Mouse (Mus musculus) CH12.LX (cell line): ENCODE results near the gene Gins1. TPM values are rescaled to one million over a fixed set of nuclear protein-coding genes. Genes with fewer than 3 reads are reported as not detected.
"Not testable (repeated sequence)": the region's sequence is repeated elsewhere in the genome, so short reads cannot be mapped to it uniquely, and the experiment has no call there.

Experiments
- DNase-seq: peaks from one replicate; pipeline ENCODE4 v3.0.0-alpha.2; 2013; ENCODE audit errors: extremely low read depth
- H3K27ac ChIP-seq: 2 replicates; pipeline ENCODE4 v1.5.1; 2012; ENCODE audit warnings: low read depth, mild to moderate bottlenecking, control low read depth, moderate library complexity; ENCODE audit not compliant: insufficient read depth
- H3K27me3 ChIP-seq: replicated peaks from 2 replicates; pipeline ENCODE3; 2012; ENCODE audit warnings: inconsistent platforms
- H3K36me3 ChIP-seq, 2 experiments: replicated peaks in 1 of 2; 2 replicates each; pipeline versions ENCODE3 to v1.6.1; 2012; ENCODE audit warnings: inconsistent platforms in 1 of 2, low read length in 1 of 2, mild to moderate bottlenecking in 1 of 2, mixed read lengths in 1 of 2, moderate library complexity in 1 of 2; ENCODE audit not compliant: control insufficient read depth in 1 of 2, insufficient read depth in 1 of 2
- H3K4me1 ChIP-seq, 2 experiments: 2 replicates each; pipeline ENCODE4 v1.6.1; 2012; ENCODE audit warnings: inconsistent platforms in 1 of 2, moderate library complexity in 1 of 2; ENCODE audit not compliant: insufficient read depth in 2 of 2, control insufficient read depth in 1 of 2
- H3K4me2 ChIP-seq: 2 replicates; pipeline ENCODE4 v1.6.1; 2012; ENCODE audit warnings: low read depth, mild to moderate bottlenecking, control low read depth; ENCODE audit not compliant: poor library complexity, insufficient read depth, severe bottlenecking
- H3K4me3 ChIP-seq, 3 experiments: fragments of 150-350 bp in 1 of 3; sonication (generic) in 1 of 3; replicated peaks in 1 of 3; 2 replicates each; pipeline versions ENCODE3 to v1.5.1; 2011 to 2012; ENCODE audit warnings: low read depth in 2 of 3, low read length in 2 of 3, mild to moderate bottlenecking in 2 of 3, moderate library complexity in 2 of 3, control low read depth in 1 of 3, improper control_type of control experiment in 1 of 3, inconsistent platforms in 1 of 3, mixed read lengths in 1 of 3; ENCODE audit not compliant: poor library complexity in 1 of 3
- H3K79me2 ChIP-seq: replicated peaks from 2 replicates; pipeline ENCODE4 v1.6.1; 2012; ENCODE audit warnings: mild to moderate bottlenecking, moderate library complexity; ENCODE audit not compliant: control insufficient read depth, poor library complexity, insufficient read depth, severe bottlenecking; ENCODE audit errors: extremely low read depth
- H3K9ac ChIP-seq: 2 replicates; pipeline ENCODE4 v1.6.1; 2012; ENCODE audit warnings: low read depth, mild to moderate bottlenecking, control low read depth, moderate library complexity; ENCODE audit not compliant: insufficient read depth
- H3K9me3 ChIP-seq: replicated peaks from 2 replicates; pipeline ENCODE3; 2012; ENCODE audit warnings: low read length, inconsistent platforms, mixed read lengths
- BHLHE40 ChIP-seq: IDR thresholded peaks from 2 replicates; pipeline ENCODE4 v1.6.1; 2011; ENCODE audit warnings: mild to moderate bottlenecking, low read depth, low read length, improper control_type of control experiment
- CHD1 ChIP-seq: IDR thresholded peaks from 2 replicates; pipeline ENCODE4 v1.6.1; 2012; ENCODE audit warnings: low read depth, low read length, improper control_type of control experiment, inconsistent platforms
- CTCF ChIP-seq, 2 experiments: IDR thresholded peaks in 1 of 2; conservative IDR thresholded peaks in 1 of 2; 2 replicates each; pipeline ENCODE4 v1.5.1; 2011 to 2012; ENCODE audit warnings: low read depth in 2 of 2, low read length in 2 of 2, improper control_type of control experiment in 1 of 2, inconsistent platforms in 1 of 2, mild to moderate bottlenecking in 1 of 2, moderate library complexity in 1 of 2
- E2F4 ChIP-seq: IDR thresholded peaks from 2 replicates; pipeline ENCODE4 v1.6.1; 2011; ENCODE audit warnings: low read depth, low read length, improper control_type of control experiment; ENCODE audit not compliant: insufficient replicate concordance
- ELF1 ChIP-seq: IDR thresholded peaks from 2 replicates; pipeline ENCODE4 v1.6.1; 2014; ENCODE audit warnings: low read depth, mild to moderate bottlenecking, inconsistent platforms, low read length, improper control_type of control experiment
- JUND ChIP-seq: conservative IDR thresholded peaks from 2 replicates; pipeline ENCODE4 v1.6.1; 2011; ENCODE audit warnings: low read depth, low read length, improper control_type of control experiment
- MAZ ChIP-seq: IDR thresholded peaks from 2 replicates; pipeline ENCODE4 v1.6.1; 2012; ENCODE audit warnings: low read depth, mild to moderate bottlenecking, inconsistent platforms, low read length, improper control_type of control experiment, moderate library complexity
- MEF2A ChIP-seq: IDR thresholded peaks from 2 replicates; pipeline ENCODE4 v1.6.1; 2014; ENCODE audit warnings: low read depth, mild to moderate bottlenecking, inconsistent platforms, low read length, improper control_type of control experiment, borderline replicate concordance
- MYC ChIP-seq: IDR thresholded peaks from 2 replicates; pipeline ENCODE4 v1.6.1; 2011; ENCODE audit warnings: low read depth, mild to moderate bottlenecking, improper control_type of control experiment, low read length
- NELFE ChIP-seq: IDR thresholded peaks from 2 replicates; pipeline ENCODE4 v1.6.1; 2011; ENCODE audit warnings: low read depth, low read length, improper control_type of control experiment
- NRF1 ChIP-seq: IDR thresholded peaks from 2 replicates; pipeline ENCODE4 v1.6.1; 2014; ENCODE audit warnings: low read depth, mild to moderate bottlenecking, inconsistent platforms, low read length, improper control_type of control experiment, moderate library complexity
- POLR2A ChIP-seq: IDR thresholded peaks from 2 replicates; pipeline ENCODE4 v1.6.1; 2011; ENCODE audit warnings: low read depth, mild to moderate bottlenecking, improper control_type of control experiment, low read length
- UBTF ChIP-seq: IDR thresholded peaks from 2 replicates; pipeline ENCODE4 v1.6.1; 2012; ENCODE audit warnings: low read depth, mild to moderate bottlenecking, inconsistent platforms, low read length, improper control_type of control experiment, moderate library complexity
- USF1 ChIP-seq: IDR thresholded peaks from 2 replicates; pipeline ENCODE4 v1.6.1; 2014; ENCODE audit warnings: low read depth, mild to moderate bottlenecking, inconsistent platforms, low read length, improper control_type of control experiment
- ZKSCAN1 ChIP-seq: IDR thresholded peaks from 2 replicates; pipeline ENCODE4 v1.6.1; 2012; ENCODE audit warnings: low read depth, inconsistent platforms, low read length, improper control_type of control experiment, borderline replicate concordance
- ZMIZ1 ChIP-seq: IDR thresholded peaks from 2 replicates; pipeline ENCODE4 v1.6.1; 2012; ENCODE audit warnings: low read depth, mild to moderate bottlenecking, inconsistent platforms, low read length, improper control_type of control experiment
- ZNF384 ChIP-seq: IDR thresholded peaks from 2 replicates; pipeline ENCODE4 v1.6.1; 2012; ENCODE audit warnings: low read depth, low read length, improper control_type of control experiment, inconsistent platforms
- dilution Hi-C: fragments of 300-500 bp; cut with MboI; formaldehyde crosslinking; loops from 2 replicates; pipeline ENCODE4 v1.14.3; 2020; ENCODE audit warnings: low sequenced_read_pairs; ENCODE audit not compliant: extremely low pct_unique_long_range_greater_than_20kb, extremely low pct_ligation_motif_present
- in situ Hi-C: fragments of 300-500 bp; cut with MboI; formaldehyde crosslinking; loops from 3 replicates; pipeline ENCODE4 v1.14.3; 2019; ENCODE audit warnings: low sequenced_read_pairs, low pct_ligation_motif_present, low pct_unique_long_range_greater_than_20kb, mixed read lengths
- polyA plus RNA-seq: library from polyadenylated mRNA; unstranded; fragments of >175 nt; gene quantifications from 2 replicates; pipeline ENCODE4 v1.2.1, GENCODE M21; 2012; ENCODE audit warnings: low read depth; ENCODE audit not compliant: insufficient read length
- total RNA-seq, 2 experiments: library from RNA; depleted of rRNA; stranded (reverse); fragments of 300-350 nt in 1 of 2; fragments of >200 nt in 1 of 2; gene quantifications; 2 replicates each; pipeline ENCODE4 v1.2.3; 2012 to 2014

The Gins1 gene
- total and polyA plus RNA-seq, 3 experiments, result 41.4 to 76.7 (median 65.9) TPM

DNA sequence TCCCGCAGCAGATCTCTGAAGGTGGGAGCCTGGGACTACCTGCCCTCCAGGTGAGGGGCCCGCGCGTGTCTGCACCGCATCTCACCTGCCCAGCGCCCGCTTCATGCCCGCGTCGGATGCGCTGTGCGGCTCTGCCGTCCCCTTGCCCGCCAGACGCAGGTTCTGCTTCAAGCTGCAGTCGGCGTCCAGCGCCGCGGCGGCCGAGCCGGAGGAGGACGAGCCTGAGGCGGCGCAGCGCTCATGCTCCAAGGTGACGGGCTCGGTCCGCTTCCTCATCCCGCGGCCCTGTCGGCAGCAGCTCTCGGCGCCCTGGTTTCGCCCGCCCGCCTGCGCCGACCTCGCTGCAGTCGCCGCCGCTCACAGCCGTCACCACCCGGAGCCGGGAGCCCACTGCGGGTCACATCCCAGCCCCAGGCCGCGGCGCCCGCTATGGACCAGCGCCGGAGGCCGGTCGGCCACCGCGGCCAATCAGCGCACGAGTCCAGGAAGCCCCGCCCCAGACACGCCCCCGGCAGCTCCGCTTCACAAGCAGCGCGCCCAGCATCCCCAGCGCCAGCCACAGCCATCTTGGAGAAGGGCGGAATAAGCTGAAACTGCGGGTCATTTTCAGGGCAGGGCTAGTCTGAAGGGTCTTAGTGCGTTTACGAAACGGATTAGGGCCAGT, 796 bp upstream of the Gins1 start, which contains the start of gene Abhd12 (continued):
- TF ChIP-seq ZKSCAN1, result no peak
- TF ChIP-seq MAZ, result peak; percentile 79
- peak; percentile 79; the same call in 1 of the 2 replicates for TF ChIP-seq MEF2A
- no peak for TF ChIP-seq BHLHE40
- peak; percentile 71 for TF ChIP-seq NRF1
- TF ChIP-seq MYC, result 0 out of 2 replicates have a peak, but pooled peaks have one; percentile 49
- TF ChIP-seq ZMIZ1, result peak; percentile 61
- no peak for TF ChIP-seq JUND
- peak; percentile 99 for TF ChIP-seq ELF1
- peak; percentile 96 for TF ChIP-seq UBTF
- no peak for TF ChIP-seq E2F4
- peak; percentile 71; the same call in 1 of the 2 replicates for TF ChIP-seq NELFE
- no peak for TF ChIP-seq USF1
- TF ChIP-seq POLR2A, result peak; percentile 90
- no peak for TF ChIP-seq ZNF384
- no peak for TF ChIP-seq CHD1
- TF ChIP-seq, all 38 proteins: peak for 18

DNA sequence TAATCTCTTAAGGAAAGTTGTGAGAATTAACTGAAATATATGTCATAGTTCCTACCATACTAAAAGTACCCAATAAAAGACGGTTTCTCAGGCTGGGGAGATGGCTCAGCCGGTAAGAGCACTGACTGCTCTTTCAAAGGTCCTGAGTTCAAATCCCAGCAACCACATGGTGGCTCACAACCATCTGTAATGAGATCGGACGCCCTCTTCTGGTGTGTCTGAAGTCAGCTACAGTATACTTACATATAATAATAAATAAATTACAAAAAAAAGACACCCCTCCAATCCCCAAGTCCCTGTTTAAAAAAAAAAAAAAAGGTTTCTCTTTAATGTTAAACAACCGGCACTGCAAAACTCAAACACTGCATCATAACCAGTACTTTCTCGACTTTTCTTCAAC, 3.7 kb downstream of the Gins1 start:
- H3K9ac ChIP-seq, result peak overlapping the region; percentile 66
- H3K27me3 ChIP-seq, H3K36me3 ChIP-seq, H3K9me3 ChIP-seq, dilution Hi-C loops, DNase-seq, H3K27ac ChIP-seq: not testable (repeated sequence)
- peak overlapping the region; percentile 79; the same call in 1 of the 2 replicates for H3K4me2 ChIP-seq
- H3K4me1 ChIP-seq, result peaks cover 0 to 20% of the 10 kb centered on the region in 2 experiments; a peak in 2 of 4 replicates
- H3K4me3 ChIP-seq, result peak overlapping the region in 2 of 3 experiments; percentile 67 to 84
- TF ChIP-seq CTCF (conservative IDR thresholded peaks at IDR 0.05 in 1 of 2, IDR thresholded peaks at IDR 0.05 in 1 of 2; ENCODE audit: low read depth in 2 of 2, low read length in 2 of 2), result peak in 1 of 2 experiments; percentile 14; a peak in 1 of 4 replicates
- peaks cover 17% of the 10 kb centered on the region for H3K79me2 ChIP-seq
- in situ Hi-C loops, result loop anchor here (5.0 kb wide), 1 partner anchor 47 kb away; no protein-coding TSS in a partner anchor
